Mouse (Mus musculus) brain, embryonic 14.5 days (tissue): Measurements from ENCODE around the gene Wipf1.

Source experiments
- CTCF ChIP-seq: fragments of 200-500 bp; IDR thresholded peaks from 2 replicates; pipeline ENCODE4 v1.5.1; 2012; ENCODE audit warnings: inconsistent platforms, mild to moderate bottlenecking, moderate library complexity, borderline replicate concordance; ENCODE audit not compliant: insufficient read depth, insufficient read length; ENCODE audit errors: extremely low read depth
- POLR2A ChIP-seq: fragments of 200-500 bp; IDR thresholded peaks from 2 replicates; pipeline ENCODE4 v1.6.1; 2012; ENCODE audit warnings: mild to moderate bottlenecking, inconsistent platforms, borderline replicate concordance; ENCODE audit not compliant: poor library complexity, insufficient read depth, insufficient read length, severe bottlenecking; ENCODE audit errors: extremely low read depth

GRCm38 (mm10) chr2:73522336-73522735, 7.2 kb downstream of the Wipf1 start:
- TF ChIP-seq POLR2A, result no peak
- no peak for TF ChIP-seq CTCF
